ENCODE assay signal across 25 mouse cellular contexts in the genomic region with DNA sequence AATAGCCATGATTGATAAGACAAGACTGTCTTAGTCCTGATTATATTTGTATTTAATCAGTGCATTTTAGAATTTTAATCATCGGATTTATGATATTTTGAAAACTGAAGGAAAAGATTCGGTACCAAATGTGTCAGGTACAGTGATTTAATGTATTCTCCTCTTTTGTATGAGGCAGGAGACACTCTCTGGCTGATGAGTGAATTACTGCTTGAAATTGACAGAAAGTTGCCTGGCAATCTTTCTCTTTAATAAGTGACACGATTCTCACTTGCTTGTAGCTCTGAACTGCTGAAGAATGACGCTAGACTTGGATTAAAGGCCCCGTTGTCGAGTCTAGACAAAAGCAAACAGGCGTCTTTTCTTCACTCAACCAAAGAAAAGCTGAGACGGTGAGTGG. TPM values are rescaled to one million over a fixed set of nuclear protein-coding genes. Genes with fewer than 3 reads are reported as not detected.
"Had no signal": no experiment of that assay in that cellular context is flagged by ENCODE, and none has a peak within 500 bp of the region (broad histone marks: within the 10 kb centered on the region; RNA-seq: fewer than 3 reads in every experiment).

No protein-coding gene starts in this region.

- H3K4me2 ChIP-seq: lung, embryonic 14.5 days; midbrain, embryonic 12.5 days; neural tube, embryonic 13.5 days; neural tube, embryonic 15.5 days had no signal

- H3K9ac ChIP-seq: lung, embryonic 14.5 days; midbrain, embryonic 12.5 days; neural tube, embryonic 13.5 days; neural tube, embryonic 15.5 days had no signal

- DNase-seq: lung, adult 18-20 months; lung, postnatal 10 days; lung, postnatal 4 days; midbrain, embryonic 14.5 days; retina, postnatal 1 day; right cerebral cortex, adult 18-20 months; right cerebral cortex, postnatal 25 days; right cerebral cortex, postnatal 4 days; spleen, adult 18-20 months; thymus, adult 18-20 months; thymus, postnatal 14 days; thymus, postnatal 36 days had no signal

- H3K27me3 ChIP-seq: midbrain, embryonic 12.5 days; neural tube, embryonic 13.5 days; neural tube, embryonic 15.5 days had no signal

- H3K36me3 ChIP-seq: midbrain, embryonic 10.5 days; midbrain, embryonic 12.5 days; neural tube, embryonic 13.5 days; neural tube, embryonic 15.5 days had no signal

- H3K4me1 ChIP-seq: midbrain, embryonic 10.5 days; midbrain, embryonic 12.5 days; neural tube, embryonic 15.5 days had no signal

- H3K27ac ChIP-seq: midbrain, embryonic 10.5 days; midbrain, embryonic 12.5 days; neural tube, embryonic 13.5 days; neural tube, embryonic 15.5 days had no signal

- H3K9me3 ChIP-seq: midbrain, embryonic 10.5 days; midbrain, embryonic 12.5 days; neural tube, embryonic 13.5 days; neural tube, embryonic 15.5 days had no signal

- H3K4me3 ChIP-seq: midbrain, embryonic 10.5 days; midbrain, embryonic 12.5 days; myocyte; neural tube, embryonic 13.5 days; neural tube, embryonic 15.5 days had no signal

RNA-seq across cellular contexts. Expression of a gene that starts 13.0 kb away (rescaled TPM):
- total RNA-seq: megakaryocyte, adult 5-6 weeks; megakaryocyte-erythroid progenitor cell, adult 5-6 weeks had no signal
- polyA plus RNA-seq: lung, embryonic 14.5 days; lung, embryonic 16.5 days; midbrain, embryonic 10.5 days; midbrain, embryonic 12.5 days; midbrain, embryonic 14.5 days; neural tube, embryonic 13.5 days; neural tube, embryonic 15.5 days; small intestine, adult 2 months; stomach, embryonic 14.5 days; stomach, embryonic 16.5 days; thymus, postnatal 0 days had no signal

RNA-seq across cellular contexts. Expression of a gene that starts 47.4 kb away (rescaled TPM):
- total RNA-seq: megakaryocyte, adult 5-6 weeks; megakaryocyte-erythroid progenitor cell, adult 5-6 weeks had no signal

RNA-seq across cellular contexts. Expression of a gene that starts 57.7 kb away (rescaled TPM):
- total RNA-seq: megakaryocyte, adult 5-6 weeks; megakaryocyte-erythroid progenitor cell, adult 5-6 weeks had no signal
- polyA plus RNA-seq: lung, embryonic 14.5 days; midbrain, embryonic 12.5 days; neural tube, embryonic 13.5 days; neural tube, embryonic 15.5 days; small intestine, adult 2 months; stomach, embryonic 14.5 days; stomach, embryonic 16.5 days; thymus, postnatal 0 days had no signal
